Mouse (Mus musculus): Measurements from ENCODE around the gene Adssl1.

DNA sequence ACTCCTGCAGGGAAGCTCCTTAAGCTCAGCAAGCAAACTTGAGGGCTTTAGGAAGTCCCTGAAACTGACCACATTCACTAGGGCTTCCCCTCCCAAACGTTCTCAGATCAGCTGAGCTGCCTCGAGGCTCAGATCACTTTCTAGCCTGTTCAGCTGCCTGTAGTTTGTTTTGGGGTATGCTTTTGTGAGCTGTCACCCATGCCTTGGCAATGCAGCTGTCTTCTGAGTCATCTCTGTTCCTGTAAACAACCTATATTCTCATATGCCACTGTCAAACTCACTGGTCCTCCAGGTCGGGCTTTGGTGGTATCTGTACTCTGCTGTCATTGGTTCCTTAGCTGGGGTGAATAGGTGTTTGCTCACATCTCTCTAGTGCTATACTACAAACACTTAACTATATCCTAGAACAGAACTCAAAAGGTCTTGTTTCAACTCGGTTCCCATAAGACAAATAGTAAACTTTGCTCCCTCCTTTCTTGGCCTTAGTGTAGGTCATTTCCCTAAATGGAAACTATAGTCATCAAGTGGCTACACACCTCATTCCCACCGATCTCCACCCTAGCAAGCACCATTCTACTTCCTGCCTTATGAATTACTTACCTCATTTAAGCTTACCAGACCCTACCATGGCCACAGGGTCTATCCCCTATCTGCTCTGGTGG, 32.1 kb downstream of the Adssl1 start:
- TF ChIP-seq CTCF (IDR thresholded peaks at IDR 0.05; ENCODE audit: extremely low read depth, insufficient read depth, low read length), result no peak
- TF ChIP-seq POLR2A (IDR thresholded peaks at IDR 0.05; ENCODE audit: extremely low read depth, insufficient read depth, low read length), result no peak

All from cortical plate, adult 2 months (tissue).